Mouse (Mus musculus) ES-E14 (cell line): Measurements from ENCODE around the gene Fbxo21.

ENCODE experiments used
- CHD2 ChIP-seq: IDR thresholded peaks from 2 replicates; pipeline ENCODE4 v1.6.1; 2014; ENCODE audit warnings: mild to moderate bottlenecking, low read depth, low read length, inconsistent platforms
- ZC3H11A ChIP-seq: IDR thresholded peaks from 2 replicates; pipeline ENCODE4 v1.6.1; 2012; ENCODE audit warnings: low read depth, mild to moderate bottlenecking, inconsistent platforms, low read length, borderline replicate concordance

DNA sequence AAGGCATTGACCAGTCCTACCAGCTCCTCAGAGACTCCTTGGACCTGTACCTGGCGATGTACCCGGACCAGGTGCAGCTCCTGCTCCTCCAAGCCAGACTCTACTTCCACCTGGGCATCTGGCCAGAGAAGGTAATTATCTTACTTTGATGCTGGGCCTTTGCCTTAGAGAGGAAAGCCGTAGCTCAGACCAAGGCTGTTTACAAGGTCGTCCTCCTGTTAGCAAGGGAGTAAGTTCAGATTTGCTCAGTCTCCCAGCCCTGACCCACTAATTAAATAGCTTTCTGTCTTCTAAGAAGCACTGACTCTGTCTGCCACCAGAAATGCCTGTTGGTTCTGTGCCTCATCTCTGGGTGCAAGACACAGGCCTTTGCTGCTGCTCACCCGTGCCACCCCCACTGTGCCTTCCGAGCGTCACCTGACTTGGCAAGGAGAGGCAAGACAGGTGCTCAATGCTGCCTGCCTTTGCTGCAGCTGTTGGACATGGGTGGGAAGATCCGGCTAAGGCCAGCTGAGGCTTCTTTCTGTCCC, 18.9 kb downstream of the Fbxo21 start:
- TF ChIP-seq CHD2 = no peak
- no peak for TF ChIP-seq ZC3H11A
